Mouse (Mus musculus): ENCODE results near the gene Enox1.

The Enox1 gene

DNA sequence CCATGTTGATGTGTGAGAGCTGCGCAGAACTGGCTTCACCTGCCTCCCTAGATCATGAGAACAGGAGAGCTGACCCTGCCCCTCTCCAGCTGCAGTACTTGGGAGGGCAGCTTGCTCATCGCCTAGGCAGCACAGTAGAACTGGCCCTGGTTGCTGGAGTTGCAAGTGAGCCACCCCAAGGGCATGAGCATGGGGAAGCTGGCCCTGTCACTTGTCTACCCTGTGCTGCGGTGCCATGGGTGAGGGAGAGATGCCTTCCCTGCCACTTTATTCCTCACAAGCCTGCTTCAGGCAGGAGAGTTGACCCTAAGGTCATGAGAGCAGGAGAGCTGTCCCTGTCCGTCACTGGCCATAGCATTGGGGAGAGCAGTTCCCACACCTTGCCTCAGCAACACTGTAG, 295.4 kb downstream of the Enox1 start:
- DNase-seq (ENCODE audit: inconsistent ontology term): no peak

DNA sequence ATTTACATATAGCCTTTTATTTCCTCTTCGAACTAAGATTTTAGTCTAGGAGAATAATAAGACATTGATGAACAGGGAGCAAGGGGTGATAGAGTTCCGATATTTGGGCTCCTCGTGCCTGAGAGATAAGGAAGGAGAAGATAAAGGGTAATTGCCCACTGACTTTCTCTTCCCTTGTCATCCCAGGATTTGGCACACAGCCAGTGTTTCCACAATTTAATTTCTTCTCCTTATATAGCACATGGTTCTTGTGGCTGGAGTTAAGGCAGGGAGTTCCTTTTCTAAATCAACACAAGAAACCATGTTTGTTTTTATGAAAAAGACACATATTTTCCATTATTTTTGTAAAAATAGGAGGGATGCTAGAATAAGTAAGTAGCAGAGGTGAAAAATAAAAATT, 299.5 kb downstream of the Enox1 start:
- DNase-seq (ENCODE audit: inconsistent ontology term): no peak

DNA sequence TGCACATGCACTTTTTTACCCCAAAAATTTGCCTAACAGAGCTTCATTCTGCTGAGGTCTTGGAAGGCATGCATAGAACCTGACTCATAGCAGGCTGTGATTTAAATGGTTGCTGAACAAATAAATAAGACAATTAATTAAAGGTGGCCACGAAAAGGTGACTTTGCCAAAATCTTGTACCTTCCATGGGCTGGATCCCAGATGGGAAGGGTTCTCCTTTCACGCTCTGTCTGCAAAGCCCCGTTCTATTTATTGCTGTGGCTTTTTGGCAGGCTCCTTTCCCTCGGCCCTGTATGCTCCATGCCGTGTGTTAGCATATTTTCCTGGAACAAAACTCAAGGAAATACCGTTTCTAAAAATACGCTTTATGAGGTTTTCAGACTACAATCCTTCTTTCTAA, 300.3 kb downstream of the Enox1 start:
- DNase-seq (ENCODE audit: inconsistent ontology term): peak; percentile 42

DNA sequence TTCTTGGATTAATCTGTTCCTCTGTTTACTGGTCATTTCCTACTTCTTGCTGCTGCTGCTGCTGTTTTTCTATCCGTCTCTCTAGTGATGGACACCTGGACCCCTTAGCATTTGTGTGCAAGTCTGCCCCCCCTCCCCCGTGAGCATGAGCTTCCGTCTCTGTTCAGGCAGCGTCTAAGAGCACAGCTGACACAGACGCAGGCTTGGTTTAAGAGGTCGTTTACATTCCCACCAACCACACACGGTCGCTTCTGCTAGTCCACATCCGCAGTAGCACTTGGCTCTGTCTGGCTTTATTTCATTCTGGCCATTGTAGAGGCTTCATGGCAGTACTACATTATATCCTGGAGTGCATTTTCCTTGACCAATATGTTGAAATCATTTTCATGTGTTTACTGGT, 301.7 kb downstream of the Enox1 start:
- DNase-seq (ENCODE audit: inconsistent ontology term): no peak

DNA sequence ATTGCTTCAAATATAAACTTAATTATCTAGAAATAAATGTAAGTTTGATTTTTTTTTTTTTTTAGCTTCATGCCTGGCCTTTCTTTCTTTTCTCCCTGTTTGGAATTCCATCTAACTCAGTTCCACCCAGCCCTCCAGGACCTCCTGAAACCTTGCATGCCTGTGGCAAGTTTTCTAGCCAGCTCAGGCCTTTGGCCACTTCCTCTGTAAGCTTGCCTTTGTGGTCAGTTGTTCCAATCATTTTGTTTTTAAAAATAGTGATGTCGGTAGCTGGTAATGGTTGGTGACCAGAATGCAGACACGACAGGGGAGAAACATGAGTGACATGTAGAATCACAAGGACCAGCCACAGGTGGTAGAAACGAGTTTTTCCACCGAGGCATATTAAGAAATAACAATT, 307.4 kb downstream of the Enox1 start:
- DNase-seq (ENCODE audit: inconsistent ontology term): peak; percentile 44

DNA sequence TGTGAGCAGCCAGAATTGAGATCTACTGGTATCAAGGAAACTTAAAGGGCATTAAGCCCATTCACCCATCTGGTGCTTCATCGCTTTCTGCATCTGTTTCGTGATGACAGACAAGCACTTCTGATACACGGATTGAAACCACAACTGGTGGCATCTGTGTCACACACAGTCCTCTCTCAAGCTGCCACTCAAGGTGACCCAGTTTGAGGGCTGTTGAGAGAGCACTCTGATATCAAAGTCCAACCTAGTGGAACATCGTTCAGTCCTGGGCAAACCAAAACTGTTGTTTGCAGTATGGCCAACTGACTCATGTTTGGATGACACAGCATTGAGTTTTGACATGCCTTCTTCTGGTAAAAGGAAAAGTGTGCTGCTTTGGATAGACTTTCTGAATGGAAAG, 308.2 kb downstream of the Enox1 start:
- peak; percentile 4 for DNase-seq (ENCODE audit: inconsistent ontology term)

DNA sequence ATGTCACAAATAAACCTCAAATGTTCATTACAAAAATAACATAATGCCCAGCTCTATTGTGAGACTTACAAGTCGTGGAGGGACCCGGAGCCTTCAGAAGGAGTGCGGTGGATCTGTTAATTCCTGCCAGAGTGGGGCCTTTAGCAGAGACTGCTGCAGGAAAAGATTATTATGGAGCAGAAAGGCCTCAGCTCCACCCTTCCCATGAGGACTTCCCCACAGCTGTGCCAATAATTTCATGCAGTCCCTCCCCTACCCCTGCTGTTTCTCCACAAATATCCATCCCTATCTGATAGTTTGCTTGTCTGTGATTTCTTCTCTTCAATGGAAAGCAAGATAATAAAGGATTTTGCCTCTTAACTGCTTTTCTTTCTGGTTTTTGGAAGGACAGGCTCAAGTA, 314.0 kb downstream of the Enox1 start:
- no peak for DNase-seq (ENCODE audit: inconsistent ontology term)

DNA sequence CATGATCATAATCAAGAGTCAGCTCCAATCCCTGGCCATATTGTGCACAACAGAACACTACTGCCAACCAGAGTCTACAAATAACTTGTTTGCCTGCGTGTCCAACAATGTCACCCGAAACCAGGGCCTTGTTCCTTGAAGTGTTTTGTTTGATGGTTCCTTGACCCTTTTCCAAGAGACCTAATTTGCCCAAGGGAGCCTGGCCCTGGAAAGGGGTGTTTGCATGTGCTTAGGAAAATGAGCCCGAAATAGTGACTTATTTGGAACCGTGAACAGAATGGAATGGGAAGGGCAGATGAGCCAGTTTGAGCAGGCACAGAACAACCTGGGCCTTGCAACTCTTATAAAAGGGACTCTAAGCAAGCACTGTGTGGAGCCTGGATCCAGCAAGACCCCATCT, 316.9 kb downstream of the Enox1 start:
- DNase-seq (ENCODE audit: inconsistent ontology term): no peak

DNA sequence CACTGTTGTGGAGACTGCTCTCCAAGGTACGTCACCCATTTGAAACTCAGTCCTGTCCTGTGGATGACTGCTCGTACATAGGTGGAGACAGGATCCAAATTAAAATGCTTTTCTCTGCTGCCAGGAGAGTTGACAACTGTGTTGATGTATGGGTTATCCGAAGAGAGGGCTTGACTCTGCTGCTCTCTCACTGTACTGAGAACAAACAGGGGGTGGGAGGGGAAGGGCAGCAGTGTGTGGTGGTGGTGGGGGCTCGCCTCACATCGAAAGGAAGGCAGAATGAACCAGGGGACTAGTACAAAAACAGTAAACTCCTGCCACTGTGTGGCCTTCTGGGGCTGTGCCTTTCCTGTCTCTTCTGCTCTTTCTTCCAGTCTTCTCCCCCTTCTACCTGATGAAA, 317.5 kb downstream of the Enox1 start:
- no peak for DNase-seq (ENCODE audit: inconsistent ontology term)

DNA sequence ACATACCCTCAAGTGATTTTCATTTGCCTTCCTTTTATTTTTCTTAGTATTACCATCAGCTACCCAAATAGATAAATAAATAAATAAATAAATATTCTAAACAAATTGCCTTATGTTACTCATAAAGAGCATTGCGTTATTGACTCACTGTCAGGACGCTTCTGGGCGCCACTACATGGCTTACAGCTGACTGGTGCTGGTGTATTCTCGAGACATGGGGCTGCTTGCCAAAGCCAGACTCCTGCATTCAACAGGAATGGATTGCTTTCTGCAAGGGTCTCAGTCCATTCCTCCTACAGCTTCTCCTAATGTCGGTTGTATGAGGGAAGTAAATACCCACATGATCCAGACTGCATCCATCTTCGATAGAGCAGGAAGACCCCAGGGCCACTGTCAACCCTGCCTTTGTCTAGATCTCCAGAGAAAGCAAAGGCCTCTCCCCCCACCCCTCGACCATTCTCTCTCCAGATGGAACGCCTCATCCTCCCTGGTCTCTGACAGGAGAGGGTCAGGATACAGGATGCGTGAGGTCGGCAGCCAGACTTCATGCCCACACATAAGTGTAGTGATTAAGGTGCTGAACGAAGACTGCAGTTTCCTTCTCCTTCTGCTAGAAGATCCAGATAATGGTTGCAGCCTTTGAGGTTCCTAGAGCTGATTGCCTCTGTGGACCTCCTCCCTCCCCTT, 318.7 kb downstream of the Enox1 start:
- no peak for DNase-seq (ENCODE audit: inconsistent ontology term)

DNA sequence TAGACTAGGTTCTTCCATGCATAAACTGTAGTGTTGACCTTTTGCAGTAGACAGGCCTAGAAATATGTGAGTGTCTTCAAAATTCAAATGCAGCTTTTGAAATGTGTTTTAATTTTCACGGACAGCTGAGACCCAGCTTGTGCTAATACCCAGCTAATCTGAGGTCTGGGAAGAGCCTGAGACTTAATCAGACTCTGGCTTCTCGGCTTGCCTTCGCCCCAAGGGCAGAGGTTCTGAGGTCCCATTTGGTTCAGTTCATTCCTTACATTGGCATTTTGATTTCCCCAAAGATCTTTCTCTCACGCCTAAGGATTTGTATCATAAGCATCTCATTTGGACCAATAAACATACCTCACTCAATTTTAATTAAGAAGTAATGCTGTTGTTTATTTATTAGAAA, 321.1 kb downstream of the Enox1 start:
- DNase-seq (ENCODE audit: inconsistent ontology term): no peak

DNA sequence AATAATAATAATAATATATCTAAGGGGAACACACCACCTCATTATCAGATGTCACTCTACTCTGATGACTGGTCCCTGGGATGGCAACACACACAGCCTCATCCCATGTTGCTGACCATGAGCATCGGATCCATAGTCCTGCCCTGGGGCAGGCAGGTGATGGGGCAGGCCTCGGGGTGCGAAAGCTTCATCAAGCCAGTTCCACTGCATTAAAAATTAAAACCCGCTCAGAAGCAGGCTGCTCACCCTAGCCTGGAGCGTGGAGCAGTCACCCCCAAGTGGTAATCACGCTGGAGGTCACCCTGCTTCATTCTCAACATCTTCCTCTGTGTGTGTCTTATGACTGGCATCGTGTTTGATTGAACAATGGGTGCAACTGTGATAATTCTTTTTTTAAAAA, 321.6 kb downstream of the Enox1 start:
- no peak for DNase-seq (ENCODE audit: inconsistent ontology term)

DNA sequence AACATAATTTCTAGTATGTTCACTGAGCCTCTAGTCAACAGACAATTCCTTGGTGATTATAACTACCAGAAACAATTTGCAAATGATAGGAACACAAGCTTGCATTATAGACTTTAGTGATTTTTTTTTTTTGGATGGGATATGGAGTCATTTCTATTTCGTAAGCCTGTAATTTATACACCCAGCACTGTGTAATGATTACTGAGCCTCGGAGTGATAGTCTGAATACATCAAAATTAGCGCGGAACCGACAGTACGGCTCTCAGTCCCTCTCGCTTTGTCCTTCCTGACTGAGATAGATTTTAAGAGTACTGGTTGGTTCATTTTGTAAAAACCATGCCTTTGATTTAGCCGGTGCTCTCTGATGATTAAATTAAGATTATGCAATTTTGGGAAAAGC, 322.1 kb downstream of the Enox1 start:
- no peak for DNase-seq (ENCODE audit: inconsistent ontology term)

DNA sequence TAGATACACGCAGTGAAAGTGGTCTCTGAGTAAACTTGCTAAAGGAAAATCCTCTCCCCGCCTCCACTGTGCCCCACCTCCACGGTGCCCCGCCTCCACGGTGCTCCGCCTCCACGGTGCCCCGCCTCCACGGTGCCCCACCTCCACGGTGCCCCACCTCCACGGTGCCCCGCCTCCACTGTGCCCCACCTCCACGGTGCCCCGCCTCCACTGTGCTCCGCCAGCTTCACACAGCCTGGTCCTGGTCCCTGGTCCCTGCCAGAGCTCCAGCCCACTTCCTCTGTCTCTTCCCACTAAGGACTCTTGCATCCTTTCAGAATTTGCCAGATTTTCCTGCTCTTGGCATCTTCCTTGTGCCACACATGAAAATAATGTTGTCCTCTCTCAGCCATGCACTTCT, 326.5 kb downstream of the Enox1 start:
- DNase-seq (ENCODE audit: inconsistent ontology term): no peak

DNA sequence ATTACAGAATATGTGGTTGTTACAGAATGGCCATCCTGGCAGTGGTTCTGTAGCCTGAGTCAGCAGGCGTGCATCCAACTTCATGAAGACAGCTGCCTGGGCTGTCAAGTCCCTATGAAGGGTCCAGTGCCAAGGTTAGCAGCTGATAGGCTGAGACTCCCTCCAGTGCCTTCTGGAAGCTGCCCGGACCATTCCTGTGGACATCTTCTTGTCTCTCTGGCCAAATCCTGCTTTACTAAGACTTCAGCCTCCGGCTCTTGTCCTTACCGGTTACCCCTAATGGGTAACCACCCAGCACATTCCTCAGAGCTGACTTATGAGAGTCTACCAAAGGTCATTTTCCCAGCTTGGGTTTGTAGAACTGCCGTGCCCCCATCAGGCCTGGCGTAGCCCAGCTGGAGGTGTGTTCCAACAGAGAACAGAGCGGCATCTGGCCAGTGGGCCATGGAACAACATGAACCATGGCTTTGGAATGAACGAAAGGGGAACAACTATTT, 328.4 kb downstream of the Enox1 start:
- peak; percentile 94 for DNase-seq (ENCODE audit: inconsistent ontology term)

DNA sequence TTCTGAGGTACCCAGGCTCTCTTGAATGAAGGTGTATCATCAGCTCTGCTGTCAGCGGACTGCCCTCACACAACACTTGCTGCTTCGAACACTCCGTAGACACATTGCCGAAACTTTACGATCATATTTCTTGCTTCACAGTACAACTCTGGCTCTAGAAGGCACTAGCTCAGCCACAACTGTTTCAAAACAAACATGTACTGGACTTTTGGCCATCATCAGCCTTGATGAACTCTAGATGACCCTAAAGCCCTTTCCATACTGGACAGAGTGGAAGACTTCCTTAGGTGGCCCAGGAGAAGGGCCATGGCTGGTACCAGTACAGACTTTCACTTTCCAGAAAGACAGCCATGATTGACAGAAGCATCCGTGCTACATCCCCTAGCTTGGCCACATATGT, 334.1 kb downstream of the Enox1 start:
- no peak for DNase-seq (ENCODE audit: inconsistent ontology term)

DNA sequence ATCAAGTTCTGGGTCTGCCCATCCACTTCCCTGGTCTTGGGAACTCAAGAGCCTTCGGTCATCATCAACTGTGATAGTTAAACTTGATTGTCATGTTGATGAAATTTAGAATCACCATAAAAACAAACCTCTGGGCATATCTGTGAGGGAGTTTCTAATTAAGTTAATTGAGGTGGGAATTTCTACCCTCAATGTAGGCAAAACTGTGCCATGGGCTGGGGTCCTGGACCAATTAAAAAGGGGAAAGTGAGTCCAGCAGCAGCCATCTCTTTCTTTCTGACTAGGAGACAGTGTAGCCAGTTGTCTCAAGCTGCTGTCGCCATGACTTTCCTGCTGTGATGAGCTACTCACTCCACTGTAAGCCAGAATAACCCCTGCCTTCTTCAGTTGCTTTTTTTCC, 335.2 kb downstream of the Enox1 start:
- DNase-seq (ENCODE audit: inconsistent ontology term): no peak

DNA sequence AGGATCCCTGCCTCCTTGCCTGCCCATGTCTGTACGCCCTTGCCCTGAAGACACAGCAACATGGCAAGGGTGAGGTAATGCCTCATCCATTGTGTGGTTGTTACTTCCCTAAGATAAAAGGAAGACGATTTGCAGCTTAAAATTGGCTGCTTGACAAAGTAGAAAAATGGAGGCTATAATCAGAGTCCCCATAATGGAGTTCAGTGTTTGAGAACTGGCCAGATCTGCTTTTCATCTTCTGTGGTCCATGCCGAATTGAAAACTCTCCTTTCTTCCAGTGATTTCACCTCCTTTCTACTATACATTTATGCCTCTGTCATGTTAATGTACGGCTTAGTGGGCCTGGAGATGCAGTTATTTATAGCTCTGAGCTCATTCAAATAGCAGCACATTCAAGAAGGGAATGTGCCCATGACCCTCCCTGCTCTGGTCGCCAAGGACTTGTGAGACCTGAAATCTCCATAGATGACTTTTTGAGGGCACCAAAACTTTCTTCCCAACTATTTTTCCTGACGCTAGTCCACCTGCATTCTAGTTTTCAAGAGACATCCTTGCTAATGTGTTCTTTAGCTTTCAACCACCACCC, 343.5 kb downstream of the Enox1 start:
- DNase-seq (ENCODE audit: inconsistent ontology term): no peak

DNA sequence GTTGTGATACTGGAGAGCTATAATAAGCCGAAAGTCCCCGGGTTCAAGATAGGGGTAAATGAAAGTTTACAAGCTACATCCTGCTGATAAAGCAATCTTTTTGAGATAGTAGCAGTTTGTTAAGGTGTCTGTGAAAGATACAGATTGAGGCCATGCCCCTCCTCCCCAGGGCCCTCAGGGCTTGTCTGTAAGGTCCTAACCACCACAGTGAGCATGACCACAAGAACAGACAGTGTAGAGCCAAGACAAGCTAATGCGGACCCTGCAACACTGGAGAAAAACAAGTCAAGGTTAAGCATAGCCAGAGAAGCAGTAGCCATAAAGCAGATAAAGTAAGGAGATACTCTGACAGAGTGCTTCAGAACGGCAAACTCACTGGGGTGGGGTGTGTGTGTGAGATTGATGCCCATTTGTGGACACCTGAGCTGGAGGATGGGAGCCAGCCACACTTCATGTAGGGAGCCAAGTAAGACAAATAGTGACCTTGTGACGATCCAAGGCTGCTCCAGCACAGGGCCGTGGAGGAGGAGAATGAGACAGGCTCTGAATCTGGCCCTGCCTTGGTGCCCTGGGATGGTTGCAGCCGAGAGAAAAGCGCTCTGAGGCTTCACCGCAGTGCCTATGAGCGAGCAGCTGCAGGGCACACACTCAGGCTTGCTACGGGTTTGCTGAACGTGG, 348.0 kb downstream of the Enox1 start:
- no peak for DNase-seq (ENCODE audit: inconsistent ontology term)

DNA sequence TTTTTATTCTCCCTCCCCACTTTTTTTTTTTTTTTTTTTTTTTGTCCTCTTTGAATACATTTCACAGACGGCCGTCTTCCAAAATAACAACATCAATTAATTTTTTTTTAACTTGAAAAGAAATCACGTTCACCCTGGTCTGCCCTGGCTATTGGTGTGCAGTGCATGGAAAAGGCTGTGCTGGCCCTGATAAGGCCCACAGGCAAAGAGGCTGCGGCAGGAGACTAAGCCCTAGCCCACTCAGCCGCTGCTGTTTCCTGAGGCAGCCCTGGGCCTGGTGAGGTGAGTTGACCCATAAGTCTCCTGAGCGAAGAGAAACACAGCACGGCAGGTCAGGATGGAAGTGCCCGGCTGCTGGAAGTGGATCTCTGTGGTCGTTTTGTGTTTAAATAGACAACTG, 349.8 kb downstream of the Enox1 start:
- DNase-seq (ENCODE audit: inconsistent ontology term): no peak

DNA sequence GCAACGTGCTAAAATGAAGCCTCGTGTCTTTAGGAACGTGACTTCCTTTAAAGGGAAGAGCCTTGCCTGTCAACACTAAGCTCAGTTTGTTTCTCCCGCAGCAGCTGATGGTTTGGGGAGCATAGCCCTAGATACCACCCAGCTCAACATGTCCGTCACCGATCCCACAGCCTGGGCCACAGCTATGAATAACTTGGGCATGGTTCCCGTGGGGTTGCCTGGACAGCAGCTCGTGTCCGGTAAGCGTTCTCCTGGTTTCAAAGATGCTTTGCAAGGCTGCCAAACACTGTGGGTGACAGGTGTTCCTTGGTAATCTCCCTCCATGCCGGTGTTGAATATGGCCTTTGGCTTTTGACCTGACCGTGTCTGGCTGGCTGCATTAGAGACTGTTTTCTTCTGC, 351.5 kb downstream of the Enox1 start:
- no peak for DNase-seq (ENCODE audit: inconsistent ontology term)

DNA sequence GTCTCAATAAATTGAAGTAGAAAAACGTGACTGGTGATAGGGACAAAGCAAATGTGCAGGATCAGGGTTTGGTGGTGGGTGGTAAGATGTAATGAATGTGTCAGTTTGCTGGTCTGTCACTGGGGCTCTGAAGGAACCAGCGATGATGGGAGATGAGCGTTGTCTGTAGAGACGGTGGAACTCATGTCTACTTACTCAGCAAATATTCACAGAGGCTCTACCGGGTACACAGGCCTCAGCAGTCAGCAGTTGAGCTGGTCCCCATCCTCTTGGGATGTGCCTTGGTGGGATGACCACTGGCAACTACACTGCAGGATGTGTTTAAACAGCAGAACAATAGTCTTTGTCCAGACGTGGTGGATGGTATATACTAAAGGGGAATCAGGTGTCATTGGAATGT, 352.5 kb downstream of the Enox1 start:
- no peak for DNase-seq (ENCODE audit: inconsistent ontology term)

DNA sequence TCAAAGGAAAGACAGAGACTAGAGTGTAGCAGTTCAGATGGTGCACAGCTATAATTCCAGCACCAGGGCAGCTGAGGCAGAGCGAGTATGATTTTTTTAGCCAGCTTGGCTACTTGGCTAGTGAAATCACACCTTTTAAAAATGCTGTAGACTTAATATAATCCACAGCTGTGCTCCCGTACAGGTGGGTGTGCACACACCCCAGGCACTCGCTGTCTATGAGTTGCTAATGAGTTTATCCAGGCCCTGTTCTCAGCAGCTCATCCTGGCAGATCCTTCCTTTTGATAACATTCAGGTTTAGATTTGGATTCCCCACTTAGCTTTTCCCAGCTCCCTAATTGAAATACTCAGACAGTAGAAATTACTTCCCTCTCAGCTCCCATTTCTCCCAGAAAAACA, 353.4 kb downstream of the Enox1 start:
- no peak for DNase-seq (ENCODE audit: inconsistent ontology term)
